Mouse (Mus musculus) v-Abl transformed pro-B cells (cell line): ENCODE results near the gene Erlin1.

Experiments
- in situ Hi-C, 2 experiments: fragments of 400-800 bp; cut with MboI; formaldehyde crosslinking; loops; one replicate each; pipeline ENCODE4 v1.15.1; 2025; ENCODE audit not compliant: unreplicated experiment in 2 of 2

Gene Erlin1

DNA sequence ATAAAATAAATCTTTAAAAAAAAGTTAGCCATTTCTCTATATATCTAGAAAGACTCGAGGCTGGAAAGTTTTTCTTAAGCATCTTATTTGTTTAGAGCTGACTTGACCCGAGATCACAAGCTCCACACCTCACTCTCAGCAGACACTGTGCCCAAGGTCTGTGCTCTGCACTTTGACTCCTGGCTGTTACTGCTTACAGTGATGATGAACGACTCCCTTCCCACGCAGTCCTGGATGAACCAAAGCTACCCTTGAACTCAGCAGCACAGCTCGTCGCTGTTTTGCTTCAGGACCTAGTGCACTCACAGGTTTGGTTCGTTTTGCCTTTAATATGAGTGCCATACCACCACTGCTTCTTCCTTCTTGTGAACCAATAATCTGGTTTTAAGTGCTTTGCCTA is 5.8 kb downstream of the Erlin1 start:
- in situ Hi-C loops = no loop called here

DNA sequence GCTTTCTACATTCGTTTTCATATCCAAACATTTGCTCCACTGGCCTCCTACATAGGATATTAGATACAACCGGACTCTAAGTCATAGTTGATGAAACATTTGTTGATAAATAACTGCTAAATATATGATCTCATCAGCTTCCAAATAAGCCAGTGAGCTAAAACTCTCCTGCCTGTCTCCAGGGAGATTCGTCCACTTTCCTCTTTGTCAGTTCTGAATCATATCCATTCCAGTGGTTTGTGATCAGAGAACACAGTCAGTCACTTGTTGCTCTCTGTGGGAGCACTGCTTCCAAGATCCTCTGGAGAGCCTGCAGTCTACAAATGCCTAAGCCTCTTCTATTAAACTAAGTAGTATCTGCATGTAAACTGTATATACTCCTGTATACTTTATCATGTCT is 9.4 kb downstream of the Erlin1 start:
- in situ Hi-C loops = no loop called here

DNA sequence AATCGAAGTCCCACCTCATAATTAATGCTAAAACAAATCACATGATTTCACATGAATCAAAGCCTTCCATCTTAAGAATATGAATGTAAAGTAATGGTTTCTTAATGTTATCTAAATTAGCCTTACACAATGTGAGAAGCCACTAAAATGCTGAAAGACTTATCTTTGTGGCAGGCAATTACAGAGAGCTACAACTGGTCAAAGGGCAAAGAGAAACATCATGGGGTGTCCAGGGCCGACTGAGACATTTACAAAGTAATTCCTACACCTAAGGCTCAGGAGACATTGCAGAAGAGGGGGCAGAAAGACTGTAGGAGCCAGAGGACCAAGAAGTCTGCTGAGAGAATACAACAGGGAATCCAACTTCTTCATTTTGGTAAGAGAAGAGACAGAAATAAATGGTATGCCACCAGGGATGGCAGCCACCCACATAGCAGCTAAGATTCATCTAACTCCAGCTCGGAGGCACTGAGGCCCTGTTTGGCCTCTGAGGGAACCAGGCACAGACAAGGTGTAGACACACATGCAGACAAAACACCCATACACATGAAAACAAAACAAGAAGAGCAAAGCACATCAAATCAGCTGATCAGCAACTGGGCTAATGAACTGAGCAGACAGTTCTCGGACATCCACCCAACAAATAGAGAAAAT is 14.3 kb downstream of the Erlin1 start:
- in situ Hi-C loops = no loop called here

DNA sequence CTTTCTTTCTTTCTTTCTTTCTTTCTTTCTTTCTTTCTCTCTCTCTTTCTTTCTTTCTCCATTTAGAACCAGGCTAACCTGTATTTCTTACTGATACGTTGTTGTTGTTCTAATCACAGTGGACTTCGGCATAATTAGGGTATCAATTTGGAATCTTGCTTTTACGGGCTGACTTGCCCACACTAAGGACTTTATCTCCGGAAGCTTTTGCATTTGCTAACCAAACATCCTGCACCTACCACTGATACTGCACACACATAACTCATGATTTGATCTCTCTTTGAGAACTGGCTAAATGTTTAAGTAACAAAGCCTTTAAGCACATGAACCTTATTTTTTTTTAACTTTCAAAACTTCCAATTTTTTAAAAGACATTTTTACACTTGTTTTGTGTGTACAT is 19.2 kb downstream of the Erlin1 start:
- in situ Hi-C loops = no loop called here

DNA sequence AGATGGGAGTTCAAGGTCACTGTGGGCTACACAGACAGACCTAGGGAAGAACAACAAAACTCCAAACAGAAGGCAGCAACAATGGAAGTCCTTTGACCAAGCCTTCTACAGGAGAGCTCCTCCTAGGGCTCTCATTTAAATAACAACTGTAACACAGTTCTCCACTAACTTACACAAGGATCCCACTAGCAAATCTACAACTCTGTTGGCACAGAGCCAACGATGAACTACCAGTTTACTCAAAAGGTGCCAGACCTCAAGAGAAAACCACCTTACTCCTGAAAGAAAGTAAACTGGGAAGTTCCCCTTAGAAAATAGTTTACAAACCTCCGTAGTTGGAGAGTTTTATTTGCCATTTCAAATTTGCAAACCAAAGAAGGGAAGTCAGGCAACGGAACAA is 20.3 kb downstream of the Erlin1 start:
- in situ Hi-C loops = no loop called here

DNA sequence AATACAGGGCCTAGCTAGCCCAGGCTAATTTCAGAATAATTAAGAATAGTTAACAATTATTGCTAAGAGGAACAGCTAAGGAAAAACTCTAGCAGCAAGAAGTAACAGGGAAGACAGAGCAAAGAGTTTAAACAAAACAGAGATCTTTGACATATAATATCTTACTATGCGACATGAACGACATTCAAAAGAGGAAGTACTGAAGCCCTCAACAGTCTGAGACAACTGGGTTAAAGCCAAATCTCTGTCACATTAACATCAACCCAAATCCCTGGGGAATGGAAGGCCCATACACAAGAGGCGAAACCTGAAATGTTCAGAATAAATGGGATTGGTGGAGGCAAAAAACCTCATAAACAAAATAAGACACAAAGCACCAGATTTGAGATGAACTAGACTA is 23.7 kb downstream of the Erlin1 start:
- in situ Hi-C loops = no loop called here

DNA sequence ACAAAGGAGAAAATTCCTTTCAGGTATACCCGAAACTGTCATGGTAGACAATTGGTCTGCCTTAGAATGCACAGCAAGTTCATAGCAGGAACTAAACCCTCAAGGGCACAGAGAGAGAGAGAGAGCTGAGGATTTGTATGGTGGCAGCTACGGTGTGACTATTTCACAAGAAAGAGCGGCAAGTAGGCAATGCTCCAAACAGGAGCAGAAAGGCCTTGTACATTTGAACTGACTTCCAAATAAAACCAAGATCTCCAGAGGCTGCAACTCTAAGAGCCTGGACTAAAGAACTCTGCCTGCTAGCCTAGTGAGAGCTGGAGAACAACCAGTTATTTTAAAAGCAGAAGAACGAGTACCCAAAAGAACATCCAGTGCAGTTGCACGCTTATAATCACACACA is 27.5 kb downstream of the Erlin1 start:
- in situ Hi-C loops = no loop called here

DNA sequence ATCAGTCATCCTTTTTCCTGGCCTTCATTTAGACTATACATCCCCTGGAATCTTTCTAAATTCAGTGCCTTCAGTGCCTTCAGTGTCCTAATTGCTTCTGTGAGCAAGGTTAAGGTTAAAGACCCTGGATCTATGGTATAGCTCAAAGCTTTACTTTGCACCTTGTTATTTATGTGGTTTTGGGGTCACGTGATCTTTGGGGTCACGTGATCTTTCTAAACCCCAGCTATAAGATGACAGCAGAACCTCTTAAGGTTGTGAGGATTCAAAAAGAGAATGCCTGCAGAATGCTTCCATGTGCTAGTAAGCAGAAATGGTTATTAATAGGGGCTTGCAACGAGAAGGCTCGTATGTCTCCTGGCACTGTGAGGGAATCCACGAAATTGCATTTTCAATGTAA is 36.2 kb downstream of the Erlin1 start:
- in situ Hi-C loops = no loop called here

DNA sequence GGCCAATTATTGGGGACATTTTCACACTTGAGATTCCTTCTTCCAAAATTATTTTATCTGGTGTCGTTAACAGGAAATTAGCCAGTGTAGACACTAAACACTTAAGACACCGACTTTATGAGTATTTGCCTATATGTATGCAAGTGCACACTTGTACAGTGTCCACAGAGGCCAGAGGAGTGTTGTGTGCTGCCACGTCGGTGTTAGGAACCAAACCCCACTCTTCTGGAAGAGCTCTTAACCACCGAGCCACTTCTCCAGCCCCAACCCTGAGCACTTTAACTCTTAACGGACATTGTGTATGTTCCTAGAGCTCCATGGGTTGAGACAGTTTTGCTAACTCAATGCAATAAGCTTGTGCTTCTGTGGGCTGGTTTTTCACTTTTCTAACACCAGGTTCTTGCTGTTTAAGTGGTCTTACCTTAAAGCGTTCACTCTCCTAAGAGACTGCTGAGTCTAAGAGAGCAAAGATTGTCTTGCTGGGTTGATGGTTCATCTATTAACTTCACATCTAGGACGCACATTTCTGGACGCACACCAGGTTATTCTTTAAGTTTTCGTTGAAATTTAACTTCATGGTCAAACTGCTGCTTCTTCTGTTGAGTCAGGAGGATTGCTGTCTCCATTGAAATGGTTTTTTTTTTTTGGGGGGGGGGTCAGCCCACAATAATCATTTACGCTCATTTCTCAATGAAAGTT is 37.4 kb downstream of the Erlin1 start:
- in situ Hi-C loops = no loop called here

DNA sequence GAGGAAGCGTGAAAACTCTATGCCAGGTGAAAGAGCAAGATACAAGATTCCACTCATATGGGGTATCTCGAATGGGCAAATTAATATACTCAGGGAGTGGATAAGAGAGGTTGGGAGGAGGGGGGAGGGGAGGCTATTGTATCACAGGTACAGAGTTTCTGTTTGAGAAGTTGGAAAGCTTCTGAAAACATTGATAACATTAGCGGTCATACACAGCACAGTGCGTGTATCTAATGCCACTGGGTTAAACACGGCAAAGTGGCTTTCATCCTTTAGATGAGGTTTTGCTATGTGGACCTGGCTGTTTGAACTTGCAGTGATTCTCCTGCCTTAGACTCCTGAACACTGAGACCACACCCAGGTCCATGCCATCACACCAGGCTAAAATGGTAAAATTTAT is 39.6 kb downstream of the Erlin1 start:
- in situ Hi-C loops = no loop called here

DNA sequence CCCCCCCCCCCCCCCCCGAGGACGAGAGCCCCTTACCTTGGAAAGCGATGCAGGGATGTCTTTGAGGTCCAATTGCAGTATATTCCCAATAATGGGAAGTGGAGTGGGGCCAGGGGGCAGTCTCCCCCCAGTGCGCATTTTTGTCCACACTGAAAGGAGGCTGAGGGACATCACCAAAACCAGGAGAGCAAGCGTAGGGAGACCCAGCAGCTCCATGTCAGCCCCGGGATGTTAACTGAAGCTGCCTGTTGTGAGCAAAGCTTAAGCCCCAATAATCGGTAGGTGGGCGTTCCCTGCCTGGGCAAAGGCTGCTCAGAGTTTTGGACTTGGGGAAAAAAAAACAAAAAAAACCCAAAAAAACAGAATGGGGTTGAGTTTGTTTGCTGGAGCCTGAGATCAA is 40.6 kb downstream of the Erlin1 start, which contains the start of gene Cyp2c23:
Gene Cyp2c23, minus strand, starts transcription at position 237 of the 400 bp plus-strand sequence.
- in situ Hi-C loops = no loop called here

DNA sequence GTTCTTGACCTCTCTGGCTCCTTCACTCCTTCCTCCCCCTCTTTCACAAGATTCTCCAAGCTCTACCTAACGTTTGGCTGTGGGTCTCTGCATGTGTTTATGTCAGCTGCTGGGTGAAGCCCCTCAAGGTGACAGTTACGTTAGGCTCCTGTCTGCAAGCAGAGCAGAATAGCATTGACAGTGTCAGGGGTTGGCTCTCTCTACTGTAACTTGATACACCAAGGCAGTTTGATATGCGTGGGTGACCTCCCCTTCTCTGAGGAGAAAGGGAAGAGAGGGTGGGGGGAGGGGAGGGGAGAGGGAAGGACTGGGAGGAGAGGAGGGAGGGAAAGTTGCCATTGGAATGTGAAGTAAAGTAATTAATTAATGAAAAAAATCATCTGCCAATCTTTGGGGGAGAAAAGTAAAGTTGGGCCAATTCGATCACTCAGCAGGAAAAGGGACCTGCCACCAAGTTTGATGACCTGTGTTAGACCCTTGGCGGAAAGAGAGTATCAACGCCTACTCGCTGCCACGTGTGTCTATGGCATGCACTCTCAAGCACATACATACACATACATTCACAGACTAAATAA is 42.5 kb downstream of the Erlin1 start:
- in situ Hi-C loops = no loop called here

DNA sequence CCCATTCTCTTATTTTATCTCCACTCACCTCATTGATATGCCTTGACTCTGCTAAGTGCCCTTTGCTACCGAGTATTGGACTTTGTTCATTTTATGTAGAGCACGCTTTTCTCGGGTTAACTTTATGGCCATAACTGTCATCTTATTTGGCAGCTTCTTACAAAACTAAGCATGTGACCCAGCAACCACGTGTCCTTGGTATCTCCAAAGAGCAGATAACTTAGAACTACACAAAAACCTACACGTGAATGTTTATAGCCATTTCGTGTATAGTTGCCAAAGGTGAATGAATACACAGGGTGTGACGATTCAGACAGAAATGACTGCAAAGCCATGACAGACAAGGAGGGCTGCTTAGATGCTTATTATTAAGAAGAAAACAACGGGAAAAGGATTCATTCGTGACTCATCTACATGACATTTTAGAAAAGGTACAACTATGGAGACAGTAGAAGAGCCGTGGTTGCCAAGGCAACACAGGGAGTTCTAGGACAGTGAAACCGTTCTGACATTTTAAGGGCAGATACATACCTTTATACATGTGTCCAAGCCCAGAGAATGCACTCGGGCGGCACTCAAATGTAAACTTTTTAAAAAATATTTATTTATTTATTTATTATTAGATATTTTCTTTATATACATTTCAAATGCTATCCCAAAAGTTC is 44.5 kb downstream of the Erlin1 start:
- in situ Hi-C loops = no loop called here

DNA sequence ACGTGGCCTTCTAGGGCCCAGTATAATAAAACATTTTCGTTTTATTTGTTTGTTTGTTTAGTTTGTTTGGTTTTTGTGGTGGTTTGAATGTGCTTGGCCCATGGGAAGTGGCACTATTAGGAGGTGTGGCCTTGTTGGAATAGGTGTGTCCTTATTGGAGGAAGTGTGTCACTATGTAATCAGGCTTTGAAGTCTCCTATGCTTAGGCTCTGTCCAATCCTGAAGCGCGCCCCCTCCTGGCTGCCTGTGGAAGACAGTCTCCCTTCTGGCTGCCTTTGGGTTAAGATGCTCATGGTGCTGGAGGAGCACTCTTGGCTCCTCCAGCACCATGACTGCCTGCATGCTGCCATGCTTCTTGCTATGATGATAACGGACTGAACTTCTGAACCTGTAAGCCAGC is 46.5 kb downstream of the Erlin1 start:
- in situ Hi-C loops = no loop called here

DNA sequence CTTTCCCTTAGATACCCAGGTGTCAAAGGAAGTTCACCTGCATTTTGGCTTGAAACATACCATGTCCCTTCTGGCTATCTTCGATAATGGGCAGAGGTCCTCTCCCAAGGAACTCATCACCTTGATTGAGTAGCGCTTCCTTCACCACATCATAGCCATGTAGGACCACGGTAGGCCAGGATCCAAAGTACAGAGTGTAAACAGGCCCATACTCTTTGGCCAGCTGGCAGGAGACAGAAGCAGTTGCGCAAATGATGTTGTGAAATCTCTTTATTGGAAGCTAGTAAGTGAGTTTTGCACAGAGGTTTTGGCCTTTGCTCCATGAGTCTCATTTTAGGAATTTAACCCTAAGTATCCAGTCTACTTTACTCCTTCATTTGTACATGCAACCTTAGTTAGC is 48.1 kb downstream of the Erlin1 start:
- in situ Hi-C loops = no loop called here

DNA sequence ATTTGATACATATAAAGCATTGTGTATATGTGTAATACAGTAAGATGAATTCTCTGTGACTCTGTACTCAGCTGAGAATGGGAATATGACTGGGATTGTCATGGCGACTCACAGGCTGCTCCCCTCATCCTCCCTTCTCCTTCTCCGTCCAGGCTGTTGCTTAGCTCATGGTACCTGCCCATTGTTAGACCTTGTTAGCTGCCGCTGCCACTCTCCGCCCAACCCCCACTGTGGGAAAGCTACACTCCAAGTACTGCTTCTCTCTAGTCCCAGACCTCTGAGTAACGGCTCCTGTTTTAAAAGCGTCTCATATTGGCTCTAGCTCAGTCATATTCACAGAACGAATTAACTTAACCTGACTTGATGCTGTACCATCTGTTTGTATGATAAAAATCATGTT is 49.8 kb downstream of the Erlin1 start:
- in situ Hi-C loops = no loop called here

DNA sequence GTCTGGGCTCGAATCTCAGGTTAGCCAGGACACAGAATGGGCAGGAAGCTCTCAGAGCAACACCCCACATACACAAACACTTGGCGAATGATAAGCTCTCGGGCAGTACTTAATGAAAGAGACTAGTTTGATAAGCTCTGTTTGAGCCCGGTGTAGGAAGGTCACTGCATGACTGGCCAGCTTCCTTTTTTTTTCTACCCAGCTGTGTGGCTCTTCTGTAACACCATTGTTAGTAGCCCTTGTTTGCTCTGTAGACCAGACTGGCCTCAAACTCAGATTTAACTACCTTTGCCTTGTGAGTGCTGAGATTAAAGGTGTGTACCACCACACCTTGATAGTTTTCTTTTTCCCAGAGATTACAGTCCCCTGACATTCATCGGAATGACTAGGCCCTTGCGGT is 55.7 kb downstream of the Erlin1 start:
- in situ Hi-C loops = no loop called here

DNA sequence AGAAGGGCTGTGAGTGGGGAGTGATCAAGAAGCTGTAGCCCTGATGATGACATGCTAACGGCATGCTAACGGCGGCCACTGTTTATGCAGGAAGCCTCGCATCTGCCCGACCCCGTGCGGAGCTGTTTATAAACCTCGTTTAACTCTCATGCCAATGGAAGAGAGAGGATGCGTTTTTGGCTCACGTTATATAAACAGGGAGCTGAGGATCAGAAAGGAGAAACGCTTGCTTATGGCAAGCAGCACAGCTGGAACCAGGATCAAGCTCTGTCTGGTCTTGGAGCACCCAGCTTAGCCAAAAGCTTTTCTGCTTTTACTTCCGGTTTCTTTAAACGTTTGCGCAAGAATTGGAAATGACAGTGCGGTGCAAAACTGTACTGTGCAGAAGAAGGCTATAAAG is 60.8 kb downstream of the Erlin1 start:
- in situ Hi-C loops = no loop called here

DNA sequence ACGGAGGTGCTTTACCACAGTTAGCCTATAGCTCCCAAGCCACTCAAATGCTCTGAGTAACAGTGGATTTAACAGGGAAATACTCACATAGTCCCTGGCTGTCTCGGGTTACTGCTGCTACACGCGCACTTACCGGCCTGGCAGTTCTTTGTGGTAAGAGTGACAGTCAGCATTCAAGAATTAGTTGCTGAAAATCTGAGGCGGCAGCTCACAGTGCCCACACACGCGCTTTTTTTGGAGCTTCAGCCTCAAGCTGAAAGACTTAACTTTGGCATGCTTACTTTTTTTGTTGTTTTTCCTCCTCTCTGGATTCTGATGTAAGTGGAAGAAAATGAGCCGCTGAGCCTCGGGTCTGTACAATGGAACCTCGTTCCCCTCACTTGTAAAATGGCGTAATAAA is 62.4 kb downstream of the Erlin1 start:
- in situ Hi-C loops = no loop called here

DNA sequence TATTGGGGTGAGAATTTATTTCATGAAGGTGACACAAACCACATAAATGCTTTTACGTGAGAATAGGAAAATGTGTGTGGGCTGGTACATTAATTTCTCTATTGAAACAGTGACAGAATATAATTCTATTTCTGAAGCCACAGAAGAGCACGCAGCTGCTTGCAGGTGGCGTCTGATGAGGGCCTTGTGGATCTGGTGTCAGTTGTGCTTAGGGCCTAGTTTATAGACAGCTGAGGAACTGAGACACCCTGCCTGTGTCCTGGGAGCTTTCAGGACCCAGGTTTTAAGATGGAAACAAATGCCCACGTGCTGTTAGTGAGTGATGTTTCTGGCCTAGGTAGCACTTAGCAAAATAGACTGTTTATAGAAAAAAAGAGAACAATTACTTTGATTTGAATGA is 64.6 kb downstream of the Erlin1 start:
- in situ Hi-C loops = no loop called here

DNA sequence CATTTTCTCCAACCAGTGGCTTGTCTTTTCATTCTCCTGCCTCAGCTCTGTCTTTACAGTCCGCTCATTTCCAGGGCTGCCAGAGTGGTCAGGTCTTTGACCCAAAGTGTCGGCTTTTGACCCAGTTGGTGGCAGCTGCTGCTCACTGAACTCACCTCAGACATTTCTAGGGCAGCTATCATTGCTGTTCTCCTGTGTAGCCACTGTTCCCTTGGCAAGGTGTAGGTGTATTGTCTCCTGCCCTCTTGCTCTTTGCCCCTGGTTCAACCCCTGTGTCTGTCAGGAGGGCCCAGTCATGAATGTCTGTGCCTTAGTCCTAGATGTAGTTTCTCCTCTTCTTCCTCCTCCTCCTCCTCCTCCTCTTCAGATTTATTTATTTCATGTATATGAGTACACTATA is 65.3 kb downstream of the Erlin1 start:
- in situ Hi-C loops = no loop called here

DNA sequence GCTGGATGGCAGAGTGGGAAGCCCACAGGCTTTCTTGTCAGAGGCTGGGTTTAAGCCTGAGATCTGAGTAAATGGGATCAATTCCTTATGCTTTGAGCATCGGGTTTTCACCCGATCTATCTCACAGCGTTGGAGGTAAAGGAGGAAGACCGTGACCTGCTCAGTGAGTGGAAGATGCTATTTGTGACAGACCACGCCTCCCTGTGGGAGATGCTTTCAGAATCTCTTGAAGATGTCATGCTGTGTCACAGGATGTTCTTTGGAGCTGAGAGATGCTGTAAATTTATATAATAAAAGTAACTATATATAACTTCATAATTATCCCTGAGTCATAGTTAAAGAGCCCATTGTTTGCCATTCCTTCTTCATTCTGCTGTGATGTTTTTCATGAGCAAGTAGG is 68.9 kb downstream of the Erlin1 start:
- in situ Hi-C loops = no loop called here
